7 mouse cellular contexts compared by ENCODE assay signal in the genomic region with DNA sequence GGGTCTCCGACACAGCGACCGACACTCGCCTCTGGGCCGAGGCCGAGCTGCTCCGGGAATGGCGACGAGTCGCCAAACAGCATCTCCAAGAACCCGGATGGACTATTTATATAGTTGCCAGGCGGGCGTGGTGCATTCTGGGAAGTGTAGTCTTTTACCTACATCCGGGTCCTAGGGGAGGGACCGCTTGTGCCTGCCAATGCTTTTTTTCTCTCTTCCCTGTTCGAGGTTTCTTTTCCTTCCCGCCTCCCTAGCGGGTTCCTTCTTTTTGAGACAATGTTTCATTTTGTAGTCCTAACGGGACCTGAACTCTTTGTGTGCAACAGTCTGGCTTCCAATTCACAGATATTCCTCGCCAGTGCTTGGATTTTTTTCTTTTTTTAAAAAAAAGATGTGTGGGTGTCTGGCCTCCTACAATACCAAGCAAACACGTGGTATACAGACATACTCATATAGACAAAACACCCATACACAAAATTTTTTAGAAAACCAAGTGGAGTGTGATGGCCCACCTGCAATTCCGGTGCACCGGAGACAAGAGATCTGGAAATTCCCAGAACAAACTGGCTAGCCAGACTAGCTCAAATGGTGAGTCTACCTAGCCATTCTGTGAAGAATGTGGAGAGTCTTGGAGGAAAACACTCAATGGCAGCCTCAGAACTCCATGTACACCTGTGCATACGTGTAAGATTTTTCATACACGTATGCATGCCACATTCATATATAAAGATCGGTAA. TPM values are rescaled to one million over a fixed set of nuclear protein-coding genes. Genes with fewer than 3 reads are reported as not detected.
DNase-seq lines count a peak whose midpoint lies in the region; ATAC-seq lines count a peak whose summit lies in the region.

Gene Rnf10, minus strand, starts transcription at position 87 of the 737 bp plus-strand sequence.

- H3K9me3 ChIP-seq in intestine, embryonic 15.5 days = no peaks in the 10 kb centered on the region
- no peaks in the 10 kb centered on the region for H3K9me3 ChIP-seq in midbrain, embryonic 10.5 days (replicated peaks)

- WGBS in intestine, embryonic 15.5 days = 13% methylated on average over 26 of the region's 26 CpGs
- 15% methylated on average over 26 of the region's 26 CpGs for WGBS in midbrain, embryonic 10.5 days

- ATAC-seq in intestine, embryonic 15.5 days = peak; percentile 87

- peak; percentile 96 to 99 for DNase-seq in adrenal gland, adult 18-20 months (ENCODE audit: low spot score in 2 of 2)
- peak; percentile 97 for DNase-seq in embryo, embryonic 11 days
- DNase-seq in gastrocnemius, postnatal 36 days = peak; percentile 94 to 99
- peak; percentile 99 for DNase-seq in left cerebral cortex, postnatal 25 days (ENCODE audit: low spot score in 2 of 2)
- peak; percentile 96 for DNase-seq in midbrain, embryonic 10.5 days (ENCODE audit: low spot score)
- DNase-seq in right cerebral cortex, postnatal 4 days = peak; percentile 94

- H3K36me3 ChIP-seq in intestine, embryonic 15.5 days = no peaks in the 10 kb centered on the region
- peaks cover 29% of the 10 kb centered on the region for H3K36me3 ChIP-seq in midbrain, embryonic 10.5 days

- peak within 1 kb of the TSS; percentile 65 for H3K4me2 ChIP-seq in intestine, embryonic 15.5 days (replicated peaks)

- peak within 1 kb of the TSS; percentile 94 for H3K4me3 ChIP-seq in intestine, embryonic 15.5 days (replicated peaks)
- peak within 1 kb of the TSS; percentile 100 for H3K4me3 ChIP-seq in midbrain, embryonic 10.5 days

- H3K4me1 ChIP-seq in intestine, embryonic 15.5 days (replicated peaks) = peaks cover 31% of the 10 kb centered on the region
- H3K4me1 ChIP-seq in midbrain, embryonic 10.5 days = peaks cover 50% of the 10 kb centered on the region

- H3K27me3 ChIP-seq in intestine, embryonic 15.5 days (replicated peaks) = no peaks in the 10 kb centered on the region
- H3K27me3 ChIP-seq in midbrain, embryonic 10.5 days (ENCODE audit: low read depth, poor library complexity, severe bottlenecking) = no peaks in the 10 kb centered on the region

- peak within 1 kb of the TSS; percentile 96 for H3K9ac ChIP-seq in intestine, embryonic 15.5 days

- H3K27ac ChIP-seq in intestine, embryonic 15.5 days = peak within 1 kb of the TSS; percentile 70
- H3K27ac ChIP-seq in midbrain, embryonic 10.5 days (replicated peaks) = peak within 1 kb of the TSS; percentile 92

- intact Hi-C loops in gastrocnemius, postnatal 36 days (cut with DNase I) = loop anchor here (5.0 kb wide), 1 partner anchor 36 kb away; the partner anchor contains the start of gene Pop5
- intact Hi-C loops in left cerebral cortex, postnatal 25 days (cut with DNase I) = loop anchor here (2.0 kb wide), 1 partner anchor 28 kb away; the partner anchor contains the start of gene Dynll1

RNA-seq across cellular contexts. Expression of gene Rnf10, which starts in this region (rescaled TPM):
- total RNA-seq in adrenal gland, adult 18-20 months (2021) = 100 to 1,000 TPM; 224 to 268 TPM
- 100 to 1,000 TPM; 243 to 279 TPM for total RNA-seq in gastrocnemius, postnatal 36 days (2021)
- 119 and 120 TPM in 2 replicates for polyA plus RNA-seq in intestine, embryonic 15.5 days (2015; fragmentation: Nextera tagmentation; extraction: Ambion mirVana)
- 100 to 1,000 TPM; 248 to 266 TPM for total RNA-seq in left cerebral cortex, postnatal 25 days (2021)
- 133 and 134 TPM in 2 replicates for polyA plus RNA-seq in midbrain, embryonic 10.5 days (2016; fragmentation: Nextera tagmentation; extraction: Ambion mirVana)

Comparison
In these comparisons a context has a peak if more than half of its experiments do, and no peak if none do; other contexts are left out.
1. Peak in every context shown above with its lines: DNase-seq, ATAC-seq, H3K4me3 ChIP-seq and H3K27ac ChIP-seq.